Mouse (Mus musculus) stomach, embryonic 15.5 days (tissue): ENCODE measurements at regions not wholly inside any gene's neighbourhood (a gene's known extent, or its start where the extent isn't known, plus 50 kb on each side); places are given as distances from the start of the nearest gene placed in this dataset.
"Not testable (repeated sequence)": the region's sequence is repeated elsewhere in the genome, so short reads cannot be mapped to it uniquely, and the experiment has no call there.

Experiments used
- ATAC-seq: fragments of 200-750 bp; cut with Nextera tagmentation; 2 replicates; pipeline ENCODE4 v1.8.0; 2017; ENCODE audit warnings: low read depth, moderate number of reproducible peaks, moderate TSS enrichment; ENCODE audit not compliant: insufficient read depth, low FRiP score
- H3K27ac ChIP-seq: fragments of 300-500 bp; sonication (generic); 2 replicates; pipeline ENCODE4 v1.5.1; 2015; ENCODE audit warnings: mild to moderate bottlenecking, inconsistent platforms
- H3K27me3 ChIP-seq: fragments of 300-500 bp; sonication (generic); replicated peaks from 2 replicates; pipeline ENCODE4 v1.6.1; 2015; ENCODE audit warnings: inconsistent platforms
- H3K36me3 ChIP-seq: fragments of 300-500 bp; sonication (generic); 2 replicates; pipeline ENCODE4 v1.6.1; 2015; ENCODE audit warnings: inconsistent platforms
- H3K4me1 ChIP-seq: fragments of 300-500 bp; sonication (generic); 2 replicates; pipeline ENCODE4 v1.6.1; 2015; ENCODE audit warnings: inconsistent platforms
- H3K4me2 ChIP-seq: fragments of 300-500 bp; sonication (generic); 2 replicates; pipeline ENCODE4 v1.6.1; 2015; ENCODE audit warnings: mild to moderate bottlenecking, inconsistent platforms
- H3K4me3 ChIP-seq: fragments of 300-500 bp; sonication (generic); replicated peaks from 2 replicates; pipeline ENCODE4 v1.5.1; 2015; ENCODE audit warnings: inconsistent platforms
- H3K9ac ChIP-seq: fragments of 300-500 bp; sonication (generic); 2 replicates; pipeline ENCODE4 v1.6.1; 2015; ENCODE audit warnings: inconsistent platforms
- H3K9me3 ChIP-seq: fragments of 300-500 bp; sonication (generic); 2 replicates; pipeline ENCODE4 v1.6.1; 2016; ENCODE audit warnings: inconsistent platforms
- WGBS: fragments of 180-500 bp; shearing (Covaris S2); methylation state at CpG from one replicate; pipeline ENCODE4 v1.1.7; 2015; 5-methylcytosine and 5-hydroxymethylcytosine counted together

DNA sequence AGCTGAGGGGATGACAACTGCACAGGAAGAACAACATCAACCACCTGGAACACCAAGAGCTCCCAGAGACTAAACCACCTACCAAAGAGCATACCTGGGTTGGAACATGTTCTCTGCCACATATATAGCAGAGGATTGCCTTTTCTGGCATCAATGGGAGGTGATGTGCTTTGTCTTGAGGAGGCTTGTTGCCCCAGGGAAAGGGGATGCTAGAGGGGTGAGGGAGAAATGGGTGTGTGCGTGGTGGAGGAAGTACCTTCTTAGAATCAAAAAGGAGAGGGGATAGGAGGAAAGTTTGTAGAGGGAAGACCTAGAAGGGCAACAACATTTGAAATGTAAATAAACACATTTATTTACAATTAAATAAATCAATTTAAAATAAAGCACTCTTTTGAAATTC, 358.5 kb upstream of the Pfkp start:
- H3K4me3 ChIP-seq, result no peak overlapping the region
- 78% methylated on average over 1 of the region's 1 CpGs for WGBS
- no peaks in the 10 kb centered on the region for H3K4me1 ChIP-seq
- H3K36me3 ChIP-seq, result no peaks in the 10 kb centered on the region
- H3K27me3 ChIP-seq, result no peaks in the 10 kb centered on the region
- no peak overlapping the region for H3K27ac ChIP-seq
- ATAC-seq, result no peak
- no peaks in the 10 kb centered on the region for H3K9me3 ChIP-seq
- no peak overlapping the region for H3K4me2 ChIP-seq
- no peak overlapping the region for H3K9ac ChIP-seq

DNA sequence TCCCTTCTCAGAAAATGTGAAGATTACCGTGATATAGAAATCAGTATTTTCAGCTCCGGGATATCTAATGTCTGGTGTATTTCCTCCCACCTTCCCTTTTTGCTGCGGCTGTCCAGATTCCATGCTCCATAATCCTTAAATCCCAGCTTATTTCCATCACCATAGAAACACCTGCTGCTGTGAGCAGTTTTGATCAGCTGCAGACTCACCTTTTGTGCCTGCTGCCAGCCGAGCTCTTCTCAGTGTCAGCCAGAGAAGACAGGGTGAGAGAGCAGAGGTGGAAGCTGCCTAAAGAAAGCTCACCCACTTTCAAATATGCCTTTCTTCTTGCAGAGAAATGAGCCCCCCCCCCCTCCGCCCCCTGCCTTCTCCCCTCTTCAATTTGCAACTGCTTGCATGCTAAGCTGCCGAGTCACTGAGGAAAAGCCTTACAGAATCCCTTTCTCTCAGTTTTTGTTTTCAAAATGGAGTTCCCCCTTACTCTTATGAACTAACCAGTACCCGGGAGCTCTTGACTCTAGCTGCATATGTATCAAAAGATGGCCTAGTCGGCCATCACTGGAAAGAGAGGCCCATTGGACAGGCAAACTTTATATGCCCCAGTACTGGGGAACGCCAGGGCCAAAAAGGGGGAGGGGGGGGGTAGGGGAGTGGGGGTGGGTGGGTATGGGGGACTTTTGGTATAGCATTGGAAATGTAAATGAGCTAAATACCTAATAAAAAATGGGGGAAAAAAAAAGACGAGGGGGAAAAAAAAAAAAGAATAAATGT, 350.1 kb upstream of the Pfkp start:
- not testable (repeated sequence) for H3K27ac ChIP-seq, ATAC-seq, H3K4me3 ChIP-seq, H3K9ac ChIP-seq, H3K36me3 ChIP-seq, H3K4me2 ChIP-seq, H3K27me3 ChIP-seq, H3K9me3 ChIP-seq, H3K4me1 ChIP-seq
- WGBS, result 52% methylated on average over 10 of the region's 10 CpGs

DNA sequence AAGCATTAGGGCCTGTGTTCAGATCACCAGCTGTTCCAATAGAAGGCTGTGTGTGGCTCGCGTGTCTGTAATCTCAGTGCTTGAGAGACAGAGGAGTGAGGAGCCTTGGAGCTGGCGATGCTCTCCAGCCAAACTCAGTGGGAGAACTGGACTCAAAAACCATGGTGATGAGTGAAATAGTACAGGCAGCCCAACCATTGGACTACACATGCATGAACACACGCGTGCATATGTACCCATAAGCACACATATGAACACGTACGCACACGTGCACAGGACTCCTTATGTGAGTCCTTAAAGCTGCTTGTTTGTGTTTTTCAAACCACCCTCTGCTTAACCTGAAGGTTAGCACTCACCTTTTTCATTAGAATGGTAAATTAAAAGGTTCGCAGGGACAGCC, 349.5 kb upstream of the Pfkp start:
- H3K4me1 ChIP-seq, result no peaks in the 10 kb centered on the region
- 89% methylated on average over 9 of the region's 9 CpGs for WGBS
- no peaks in the 10 kb centered on the region for H3K27me3 ChIP-seq
- H3K27ac ChIP-seq, result no peak overlapping the region
- no peak overlapping the region for H3K4me3 ChIP-seq
- no peak overlapping the region for H3K9ac ChIP-seq
- H3K36me3 ChIP-seq, result no peaks in the 10 kb centered on the region
- no peak overlapping the region for H3K4me2 ChIP-seq
- ATAC-seq, result no peak
- H3K9me3 ChIP-seq, result no peaks in the 10 kb centered on the region

GRCm38 (mm10) chr13:6992323-6992994, 343.9 kb upstream of the Pfkp start:
- no peaks in the 10 kb centered on the region for H3K27me3 ChIP-seq
- ATAC-seq, result no peak
- no peak overlapping the region for H3K27ac ChIP-seq
- 70% methylated on average over 12 of the region's 12 CpGs for WGBS
- H3K4me3 ChIP-seq, result no peak overlapping the region
- no peak overlapping the region for H3K9ac ChIP-seq
- H3K4me1 ChIP-seq, result no peaks in the 10 kb centered on the region
- no peaks in the 10 kb centered on the region for H3K36me3 ChIP-seq
- H3K4me2 ChIP-seq, result no peak overlapping the region
- H3K9me3 ChIP-seq, result no peaks in the 10 kb centered on the region

DNA sequence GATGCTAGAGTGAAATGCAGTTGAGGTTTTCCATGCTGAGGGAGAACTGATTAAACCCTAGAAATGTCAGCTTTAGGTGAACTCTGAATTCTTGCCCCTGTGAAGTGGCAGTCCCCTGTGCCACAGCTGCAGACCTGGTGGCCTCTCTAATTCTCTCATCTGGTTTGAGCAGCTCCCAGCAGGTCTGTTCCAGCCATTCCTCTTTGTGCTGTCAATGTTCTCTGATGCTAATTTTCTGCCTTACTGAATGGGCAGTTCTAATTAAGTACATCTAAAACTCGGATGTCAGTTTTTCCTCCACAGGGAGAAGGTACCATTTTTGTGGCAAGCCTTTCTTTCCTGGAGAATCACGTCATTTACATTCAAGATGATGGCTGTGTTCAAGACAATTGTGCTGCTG, 343.1 kb upstream of the Pfkp start:
- no peaks in the 10 kb centered on the region for H3K9me3 ChIP-seq
- WGBS, result 67% methylated on average over 2 of the region's 2 CpGs
- no peak overlapping the region for H3K27ac ChIP-seq
- no peaks in the 10 kb centered on the region for H3K27me3 ChIP-seq
- no peak overlapping the region for H3K4me3 ChIP-seq
- no peaks in the 10 kb centered on the region for H3K36me3 ChIP-seq
- no peak for ATAC-seq
- H3K4me1 ChIP-seq, result no peaks in the 10 kb centered on the region
- H3K4me2 ChIP-seq, result no peak overlapping the region
- H3K9ac ChIP-seq, result no peak overlapping the region

DNA sequence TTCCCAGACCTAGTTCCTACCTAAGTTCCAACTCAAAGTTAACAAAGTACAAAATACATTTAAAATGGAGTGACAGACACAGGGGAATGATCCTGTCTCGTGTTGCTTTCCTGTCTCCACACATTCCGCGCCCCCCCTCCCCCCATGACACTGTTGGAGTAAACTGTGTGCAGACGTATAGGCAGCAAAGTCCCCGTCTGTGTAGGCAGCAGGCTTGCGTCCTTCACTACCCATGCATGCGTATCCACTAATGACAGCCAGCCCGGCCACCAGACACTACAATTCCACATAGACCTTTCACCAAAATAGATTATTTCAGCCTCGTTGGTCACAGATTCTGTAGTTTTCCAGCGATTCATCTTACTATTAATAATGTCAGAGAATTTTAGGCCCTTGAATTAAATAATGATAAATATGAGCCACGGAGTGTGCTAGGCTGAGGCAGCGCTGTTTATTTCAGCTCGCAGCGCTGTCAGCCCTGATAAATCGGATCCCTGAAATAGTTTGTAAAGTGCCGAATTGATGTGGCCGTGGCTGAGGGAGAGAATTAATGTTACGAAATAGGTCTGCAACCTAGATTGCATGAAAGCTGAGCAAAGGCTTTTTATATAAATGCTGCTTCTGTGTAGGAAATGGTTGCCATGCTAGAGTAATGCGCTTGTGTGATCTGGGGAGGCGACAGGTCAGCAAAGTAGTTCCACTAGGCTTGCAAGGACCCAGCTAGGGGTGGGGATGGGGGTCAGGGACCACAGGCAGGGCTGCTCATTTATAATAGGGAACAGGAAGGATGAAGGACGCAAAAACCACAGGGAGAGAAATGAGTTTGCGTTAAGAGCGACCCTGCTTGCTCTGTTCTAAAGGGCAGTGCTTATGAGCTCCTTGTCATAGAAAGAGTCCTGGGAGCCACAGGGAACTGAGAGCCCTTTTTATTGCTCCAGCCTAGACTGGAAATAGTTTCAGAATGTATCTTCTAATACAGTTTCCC, 336.7 kb upstream of the Pfkp start:
- 46% methylated on average over 23 of the region's 23 CpGs for WGBS
- no peak for ATAC-seq
- no peaks in the 10 kb centered on the region for H3K27me3 ChIP-seq
- no peaks in the 10 kb centered on the region for H3K36me3 ChIP-seq
- no peaks in the 10 kb centered on the region for H3K4me1 ChIP-seq
- H3K9me3 ChIP-seq, result no peaks in the 10 kb centered on the region
- no peak overlapping the region for H3K27ac ChIP-seq
- H3K4me2 ChIP-seq, result no peak overlapping the region
- no peak overlapping the region for H3K4me3 ChIP-seq
- H3K9ac ChIP-seq, result no peak overlapping the region

DNA sequence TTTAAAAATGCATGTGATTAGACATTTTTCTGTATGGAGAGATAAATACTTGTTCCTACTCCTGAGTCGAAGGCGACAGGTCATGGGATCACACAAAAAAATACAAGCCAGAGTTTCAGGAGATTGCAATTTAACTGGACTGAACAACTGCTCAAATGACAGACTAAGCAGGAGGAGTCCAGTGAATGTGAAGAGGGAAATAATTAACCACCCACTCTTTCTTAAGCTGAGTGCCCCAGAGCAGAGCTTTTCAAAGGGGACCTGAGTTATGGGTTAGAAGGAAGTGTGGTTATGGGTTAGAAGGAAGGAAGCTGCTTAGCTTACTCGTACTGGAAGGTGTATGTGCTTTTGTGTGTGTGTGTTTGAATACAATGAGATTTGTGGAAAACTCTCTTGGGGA, 307.1 kb upstream of the Pfkp start:
- H3K27ac ChIP-seq, result no peak overlapping the region
- no peak overlapping the region for H3K4me2 ChIP-seq
- WGBS, result 66% methylated on average over 3 of the region's 3 CpGs
- no peak overlapping the region for H3K9ac ChIP-seq
- no peaks in the 10 kb centered on the region for H3K4me1 ChIP-seq
- H3K4me3 ChIP-seq, result no peak overlapping the region
- H3K9me3 ChIP-seq, result no peaks in the 10 kb centered on the region
- no peaks in the 10 kb centered on the region for H3K36me3 ChIP-seq
- no peaks in the 10 kb centered on the region for H3K27me3 ChIP-seq
- ATAC-seq, result no peak

DNA sequence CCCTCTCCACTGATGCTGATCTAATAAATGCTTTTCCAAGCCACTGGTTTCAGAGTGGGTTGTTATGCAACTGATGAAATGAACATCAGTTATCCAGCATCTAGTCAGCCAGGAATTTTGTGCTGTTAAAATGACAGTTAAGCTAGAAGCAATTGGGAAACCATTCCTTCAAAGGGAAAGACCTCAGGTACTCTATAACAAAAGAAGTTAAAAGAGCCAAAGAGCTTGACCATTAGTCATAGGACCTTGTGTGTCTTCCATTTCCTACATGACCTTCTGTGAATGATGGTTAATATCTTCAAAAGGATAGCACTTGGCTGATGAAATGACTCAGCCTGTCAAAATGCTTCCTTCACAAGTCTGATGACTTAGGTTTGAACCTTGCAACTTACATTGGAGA, 275.6 kb upstream of the Pfkp start:
- no peak for ATAC-seq
- H3K27me3 ChIP-seq, result no peaks in the 10 kb centered on the region
- no peak overlapping the region for H3K4me3 ChIP-seq
- H3K9me3 ChIP-seq, result no peaks in the 10 kb centered on the region
- no peak overlapping the region for H3K4me2 ChIP-seq
- no peaks in the 10 kb centered on the region for H3K4me1 ChIP-seq
- no peaks in the 10 kb centered on the region for H3K36me3 ChIP-seq
- no peak overlapping the region for H3K9ac ChIP-seq
- H3K27ac ChIP-seq, result no peak overlapping the region

DNA sequence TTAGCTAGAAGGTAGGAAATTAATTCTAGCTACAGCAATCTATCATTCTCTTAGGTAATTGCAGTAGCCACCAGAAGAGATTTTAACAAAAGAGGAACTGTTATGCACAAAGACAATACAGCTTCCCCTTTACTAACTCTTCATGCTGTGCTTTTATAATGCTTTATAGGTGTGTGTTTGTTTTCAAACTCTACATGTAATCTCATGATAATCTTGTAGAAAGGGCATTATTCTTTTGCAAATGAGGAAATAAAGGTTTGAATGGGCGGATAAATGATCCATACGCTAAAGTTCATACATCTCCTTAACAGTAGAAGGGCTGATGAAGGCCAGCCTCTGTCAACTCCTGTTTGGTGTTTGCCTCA, 273.8 kb upstream of the Pfkp start:
- Histone ChIP-seq H3K9ac (no peak overlapping the region), H3K36me3 (no peaks in the 10 kb centered on the region), H3K9me3 (no peaks in the 10 kb centered on the region), H3K4me2 (no peak overlapping the region), H3K4me3 (no peak overlapping the region), H3K27me3 (no peaks in the 10 kb centered on the region), H3K27ac (no peak overlapping the region), H3K4me1 (no peaks in the 10 kb centered on the region)
- no peak for ATAC-seq
- WGBS, result 60% methylated on average over 2 of the region's 2 CpGs

- H3K36me3 ChIP-seq, result no peaks in the 10 kb centered on the region
- H3K27ac ChIP-seq, result no peak overlapping the region
- no peak for ATAC-seq
- no peak overlapping the region for H3K4me2 ChIP-seq
- no peaks in the 10 kb centered on the region for H3K27me3 ChIP-seq
- no peaks in the 10 kb centered on the region for H3K9me3 ChIP-seq
- H3K9ac ChIP-seq, result no peak overlapping the region
- H3K4me1 ChIP-seq, result no peaks in the 10 kb centered on the region
- 45% methylated on average over 6 of the region's 6 CpGs for WGBS
- H3K4me3 ChIP-seq, result no peak overlapping the region
Observed at GRCm38 (mm10) chr13:6921691-6922356, 273.2 kb upstream of the Pfkp start.

- Histone ChIP-seq H3K27ac (no peak overlapping the region), H3K36me3 (no peaks in the 10 kb centered on the region), H3K9me3 (no peaks in the 10 kb centered on the region), H3K4me1 (no peaks in the 10 kb centered on the region), H3K27me3 (no peaks in the 10 kb centered on the region), H3K9ac (no peak overlapping the region), H3K4me3 (no peak overlapping the region), H3K4me2 (no peak overlapping the region)
- ATAC-seq, result no peak
Observed at GRCm38 (mm10) chr13:6906000-6906399, 257.4 kb upstream of the Pfkp start.

- 37% methylated on average over 2 of the region's 2 CpGs for WGBS
- Histone ChIP-seq H3K9ac (no peak overlapping the region), H3K4me3 (no peak overlapping the region), H3K27ac (no peak overlapping the region), H3K36me3 (no peaks in the 10 kb centered on the region), H3K4me2 (no peak overlapping the region), H3K9me3 (no peaks in the 10 kb centered on the region), H3K4me1 (no peaks in the 10 kb centered on the region), H3K27me3 (no peaks in the 10 kb centered on the region)
- no peak for ATAC-seq
Observed at GRCm38 (mm10) chr13:6901682-6902081, 253.1 kb upstream of the Pfkp start.
